Mouse (Mus musculus) liver, embryonic 12.5 days (tissue): ENCODE data around the gene Eif2a. TPM values are rescaled to one million over a fixed set of nuclear protein-coding genes. Genes with fewer than 3 reads are reported as not detected.

Experiments
- ATAC-seq: fragments of 200-750 bp; cut with Nextera tagmentation; 2 replicates; pipeline ENCODE4 v1.8.0; 2017; ENCODE audit warnings: moderate number of reproducible peaks, mild to moderate bottlenecking, moderate library complexity
- H3K27ac ChIP-seq: fragments of 300-500 bp; sonication (generic); 2 replicates; pipeline ENCODE4 v1.5.1; 2016; ENCODE audit warnings: mild to moderate bottlenecking
- H3K27me3 ChIP-seq: fragments of 300-500 bp; sonication (generic); replicated peaks from 2 replicates; pipeline ENCODE4 v1.6.1; 2016; ENCODE audit warnings: mild to moderate bottlenecking, moderate library complexity
- H3K36me3 ChIP-seq: fragments of 300-500 bp; sonication (generic); 2 replicates; pipeline ENCODE4 v1.6.1; 2016; ENCODE audit warnings: mild to moderate bottlenecking, moderate library complexity
- H3K4me1 ChIP-seq: fragments of 300-500 bp; sonication (generic); 2 replicates; pipeline ENCODE4 v1.6.1; 2016
- H3K4me2 ChIP-seq: fragments of 300-500 bp; sonication (generic); 2 replicates; pipeline ENCODE4 v1.6.1; 2016; ENCODE audit warnings: mild to moderate bottlenecking, moderate library complexity
- H3K4me3 ChIP-seq: fragments of 300-500 bp; sonication (generic); 2 replicates; pipeline ENCODE4 v1.5.1; 2016; ENCODE audit warnings: mild to moderate bottlenecking, moderate library complexity
- H3K9ac ChIP-seq: fragments of 300-500 bp; sonication (generic); 2 replicates; pipeline ENCODE4 v1.6.1; 2016; ENCODE audit warnings: mild to moderate bottlenecking, moderate library complexity
- H3K9me3 ChIP-seq: fragments of 300-500 bp; sonication (generic); replicated peaks from 2 replicates; pipeline ENCODE4 v1.6.1; 2016; ENCODE audit warnings: mild to moderate bottlenecking, moderate library complexity
- WGBS: fragments of 180-500 bp; shearing (Covaris S2); methylation state at CpG from one replicate; pipeline ENCODE4 v1.1.7; 2016; ENCODE audit not compliant: insufficient replicate concordance; 5-methylcytosine and 5-hydroxymethylcytosine counted together
- polyA plus RNA-seq: library from polyadenylated mRNA; unstranded; fragments of >200 nt; fragmentation: Nextera tagmentation; extraction: Ambion mirVana; gene quantifications from 2 replicates; pipeline ENCODE4 v1.2.1, GENCODE M21; 2016

Gene Eif2a
- polyA plus RNA-seq, 1 experiment from 2014 or later = 41.1 TPM

- Histone ChIP-seq H3K27ac (peak overlapping the region; percentile 86), H3K4me3 (peak overlapping the region; percentile 79), H3K4me1 (peaks cover 27% of the 10 kb centered on the region), H3K27me3 (no peaks in the 10 kb centered on the region), H3K36me3 (peaks cover 37% of the 10 kb centered on the region), H3K4me2 (peak overlapping the region; percentile 88), H3K9ac (peak overlapping the region; percentile 90), H3K9me3 (no peaks in the 10 kb centered on the region)
- 0% methylated on average over 39 of the region's 40 CpGs for WGBS
- peak; percentile 33 for ATAC-seq
Observed at GRCm38 (mm10) chr3:58525166-58525565, 455 bp upstream of the Eif2a start.

- ATAC-seq = no peak
- Histone ChIP-seq H3K27me3 (no peaks in the 10 kb centered on the region), H3K9me3 (no peaks in the 10 kb centered on the region), H3K9ac (peak overlapping the region; percentile 73), H3K4me1 (peaks cover 27% of the 10 kb centered on the region), H3K4me2 (peak overlapping the region; percentile 88), H3K4me3 (peak overlapping the region; percentile 79), H3K36me3 (peaks cover 31% of the 10 kb centered on the region), H3K27ac (peak overlapping the region; percentile 86)
- WGBS = 7% methylated on average over 4 of the region's 4 CpGs
Observed at GRCm38 (mm10) chr3:58526408-58526737, 752 bp downstream of the Eif2a start.

GRCm38 (mm10) chr3:58536573-58536972, 11.0 kb downstream of the Eif2a start:
- no peak overlapping the region for H3K4me2 ChIP-seq
- no peaks in the 10 kb centered on the region for H3K9me3 ChIP-seq
- H3K36me3 ChIP-seq = peaks cover 77% of the 10 kb centered on the region
- ATAC-seq = no peak
- H3K4me1 ChIP-seq = no peaks in the 10 kb centered on the region
- no peak overlapping the region for H3K9ac ChIP-seq
- no peaks in the 10 kb centered on the region for H3K27me3 ChIP-seq
- no peak overlapping the region for H3K27ac ChIP-seq
- WGBS = 85% methylated on average over 3 of the region's 3 CpGs
- no peak overlapping the region for H3K4me3 ChIP-seq

GRCm38 (mm10) chr3:58552001-58552811, 26.6 kb downstream of the Eif2a start:
- Histone ChIP-seq H3K4me2 (no peak overlapping the region), H3K36me3 (peaks cover 93% of the 10 kb centered on the region), H3K9me3 (no peaks in the 10 kb centered on the region), H3K27me3 (no peaks in the 10 kb centered on the region), H3K4me1 (no peaks in the 10 kb centered on the region), H3K9ac (no peak overlapping the region), H3K4me3 (no peak overlapping the region), H3K27ac (no peak overlapping the region)
- 76% methylated on average over 1 of the region's 1 CpGs for WGBS
- no peak for ATAC-seq

- H3K4me2 ChIP-seq = no peak overlapping the region
- no peak overlapping the region for H3K4me3 ChIP-seq
- no peak overlapping the region for H3K9ac ChIP-seq
- no peaks in the 10 kb centered on the region for H3K9me3 ChIP-seq
- H3K27me3 ChIP-seq = no peaks in the 10 kb centered on the region
- H3K4me1 ChIP-seq = no peaks in the 10 kb centered on the region
- H3K27ac ChIP-seq = no peak overlapping the region
- no peak for ATAC-seq
- peaks cover 66% of the 10 kb centered on the region for H3K36me3 ChIP-seq
- 74% methylated on average over 7 of the region's 7 CpGs for WGBS
Observed at GRCm38 (mm10) chr3:58556649-58557048, 31.0 kb downstream of the Eif2a start.

- Histone ChIP-seq H3K27me3 (no peaks in the 10 kb centered on the region), H3K4me2 (no peak overlapping the region), H3K27ac (no peak overlapping the region), H3K9me3 (0 out of 2 replicates have a peak, but pooled peaks cover 6% of the 10 kb centered on the region), H3K9ac (no peak overlapping the region), H3K4me3 (no peak overlapping the region), H3K4me1 (no peaks in the 10 kb centered on the region), H3K36me3 (peaks cover 35% of the 10 kb centered on the region)
- WGBS = 39% methylated on average over 2 of the region's 2 CpGs
- no peak for ATAC-seq
Observed at GRCm38 (mm10) chr3:58559887-58560286, 34.3 kb downstream of the Eif2a start.

- Histone ChIP-seq H3K27ac (no peak overlapping the region), H3K4me1 (no peaks in the 10 kb centered on the region), H3K9ac (no peak overlapping the region), H3K36me3 (peaks cover 19% of the 10 kb centered on the region), H3K9me3 (0 out of 2 replicates have a peak, but pooled peaks cover 6% of the 10 kb centered on the region), H3K4me3 (no peak overlapping the region), H3K4me2 (no peak overlapping the region), H3K27me3 (no peaks in the 10 kb centered on the region)
- WGBS = 67% methylated on average over 2 of the region's 2 CpGs
- ATAC-seq = no peak
Observed at GRCm38 (mm10) chr3:58561437-58561836, 35.8 kb downstream of the Eif2a start.

- H3K36me3 ChIP-seq = no peaks in the 10 kb centered on the region
- no peak overlapping the region for H3K9ac ChIP-seq
- no peak overlapping the region for H3K4me3 ChIP-seq
- 76% methylated on average over 3 of the region's 3 CpGs for WGBS
- no peaks in the 10 kb centered on the region for H3K27me3 ChIP-seq
- no peak overlapping the region for H3K27ac ChIP-seq
- no peaks in the 10 kb centered on the region for H3K9me3 ChIP-seq
- no peak for ATAC-seq
- H3K4me2 ChIP-seq = no peak overlapping the region
- H3K4me1 ChIP-seq = peaks cover under 1% of the 10 kb centered on the region; the same call in 1 of the 2 replicates
Observed at GRCm38 (mm10) chr3:58570821-58571220, 45.2 kb downstream of the Eif2a start.

GRCm38 (mm10) chr3:58576137-58577066, 50.8 kb downstream of the Eif2a start, which contains the start of gene Selenot:
TSS of gene Selenot (plus strand) at chr3:58576636.
- H3K27ac ChIP-seq = peak within 1 kb of the TSS; percentile 99
- peak within 1 kb of the TSS; percentile 97 for H3K4me3 ChIP-seq
- H3K36me3 ChIP-seq = peaks cover 17% of the 10 kb centered on the region
- peak within 1 kb of the TSS; percentile 100 for H3K9ac ChIP-seq
- no peaks in the 10 kb centered on the region for H3K9me3 ChIP-seq
- peaks cover 23% of the 10 kb centered on the region for H3K4me1 ChIP-seq
- H3K4me2 ChIP-seq = peak within 1 kb of the TSS; percentile 67
- ATAC-seq = peak; percentile 92
- no peaks in the 10 kb centered on the region for H3K27me3 ChIP-seq
- WGBS = 2% methylated on average over 59 of the region's 59 CpGs

- H3K4me1 ChIP-seq = peaks cover 30% of the 10 kb centered on the region
- H3K27ac ChIP-seq = peak overlapping the region; percentile 99
- peak overlapping the region; percentile 67 for H3K4me2 ChIP-seq
- H3K9ac ChIP-seq = peak overlapping the region; percentile 100
- peak overlapping the region; percentile 97 for H3K4me3 ChIP-seq
- H3K9me3 ChIP-seq = no peaks in the 10 kb centered on the region
- under 1% methylated on average over 36 of the region's 36 CpGs for WGBS
- no peaks in the 10 kb centered on the region for H3K27me3 ChIP-seq
- H3K36me3 ChIP-seq = peaks cover 17% of the 10 kb centered on the region
- ATAC-seq = peak; percentile 79
Observed at GRCm38 (mm10) chr3:58577067-58577503, 51.5 kb downstream of the Eif2a start.

GRCm38 (mm10) chr3:58577506-58578050, 52.0 kb downstream of the Eif2a start:
- H3K27ac ChIP-seq = peak overlapping the region; percentile 99; the same call in 1 of the 2 replicates
- peaks cover 35% of the 10 kb centered on the region for H3K4me1 ChIP-seq
- peak overlapping the region; percentile 100 for H3K9ac ChIP-seq
- 25% methylated on average over 8 of the region's 8 CpGs for WGBS
- ATAC-seq = no peak
- no peaks in the 10 kb centered on the region for H3K27me3 ChIP-seq
- peak overlapping the region; percentile 97 for H3K4me3 ChIP-seq
- H3K4me2 ChIP-seq = peak overlapping the region; percentile 67
- H3K36me3 ChIP-seq = peaks cover 17% of the 10 kb centered on the region
- H3K9me3 ChIP-seq = no peaks in the 10 kb centered on the region
